Mouse (Mus musculus): ENCODE measurements around the gene Gm47996. TPM values are rescaled to one million over a fixed set of nuclear protein-coding genes. Genes with fewer than 3 reads are reported as not detected.
A peak's percentile ranks its signal among the peaks of the same experiment; 100 is the strongest.
"Not testable (repeated sequence)": the region's sequence is repeated elsewhere in the genome, so short reads cannot be mapped to it uniquely, and the experiment has no call there.

Gene Gm47996
- polyA plus RNA-seq, 1 experiment from 2014 or later, result 0.27 TPM

- DNase-seq (ENCODE audit: low spot score) (no peak), ATAC-seq (replicated peaks; ENCODE audit: low FRiP score) (no peak)
- WGBS, result 71% methylated on average over 2 of the region's 2 CpGs
- Histone ChIP-seq H3K27ac (ENCODE audit: low read depth, low read length) (no peak overlapping the region; the same call in 1 of the 2 replicates), H3K4me3 (ENCODE audit: low read depth, low read length) (no peak overlapping the region), H3K27me3 (replicated peaks; ENCODE audit: control insufficient read depth, insufficient read depth, low read length) (no peaks in the 10 kb centered on the region), H3K4me1 (replicated peaks; ENCODE audit: control insufficient read depth, insufficient read depth, low read length) (peaks cover 12% of the 10 kb centered on the region), H3K9me3 (ENCODE audit: control insufficient read depth, low read length) (no peaks in the 10 kb centered on the region), H3K9ac (ENCODE audit: low read depth, low read length) (no peak overlapping the region), H3K4me2 (no peak overlapping the region), H3K36me3 (ENCODE audit: control insufficient read depth, insufficient read depth, low read length) (no peaks in the 10 kb centered on the region)
These were observed 31.3 kb upstream of the Gm47996 start for GRCm38 (mm10) chr1:151178505-151179083.

GRCm38 (mm10) chr1:151180167-151180566 is 29.8 kb upstream of the Gm47996 start:
- DNase-seq (ENCODE audit: low spot score), result no peak
- 61% methylated on average over 2 of the region's 2 CpGs for WGBS
- Histone ChIP-seq H3K36me3 (ENCODE audit: control insufficient read depth, insufficient read depth, low read length) (no peaks in the 10 kb centered on the region), H3K9me3 (ENCODE audit: control insufficient read depth, low read length) (no peaks in the 10 kb centered on the region), H3K4me3 (ENCODE audit: low read depth, low read length) (no peak overlapping the region), H3K4me1 (replicated peaks; ENCODE audit: control insufficient read depth, insufficient read depth, low read length) (peaks cover 12% of the 10 kb centered on the region), H3K9ac (ENCODE audit: low read depth, low read length) (no peak overlapping the region), H3K4me2 (no peak overlapping the region), H3K27ac (ENCODE audit: low read depth, low read length) (no peak overlapping the region), H3K27me3 (replicated peaks; ENCODE audit: control insufficient read depth, insufficient read depth, low read length) (no peaks in the 10 kb centered on the region)
- ATAC-seq (replicated peaks; ENCODE audit: low FRiP score), result no peak; the same call in 1 of the 2 replicates

DNA sequence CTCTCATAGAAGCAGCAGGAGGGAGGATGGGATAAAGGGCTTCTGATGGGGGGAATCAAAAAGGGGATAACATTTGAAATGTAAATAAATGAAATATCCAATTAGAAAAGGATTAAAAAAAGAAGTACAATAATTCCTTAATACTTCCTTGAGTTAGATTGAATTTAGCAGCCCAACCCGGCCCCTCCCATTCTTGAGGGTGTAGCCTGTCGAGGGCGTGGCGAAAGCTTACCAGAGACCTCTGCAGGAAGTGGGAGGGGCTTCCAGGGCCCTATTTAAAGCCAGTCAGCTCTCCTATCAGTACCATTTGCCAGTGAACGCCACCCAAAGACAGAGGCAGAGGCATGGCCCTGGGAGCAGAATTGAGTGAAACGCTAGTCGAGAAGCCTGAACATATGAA is 27.7 kb upstream of the Gm47996 start, which contains the start of gene Gm47985:
Gene Gm47985, plus strand, starts transcription at position 272 of the 400 bp plus-strand sequence.
- H3K27me3 ChIP-seq (replicated peaks; ENCODE audit: control insufficient read depth, insufficient read depth, low read length); H3K4me2 ChIP-seq; H3K36me3 ChIP-seq (ENCODE audit: control insufficient read depth, insufficient read depth, low read length); H3K9ac ChIP-seq (ENCODE audit: low read depth, low read length); H3K9me3 ChIP-seq (ENCODE audit: control insufficient read depth, low read length); H3K4me3 ChIP-seq (ENCODE audit: low read depth, low read length); H3K27ac ChIP-seq (ENCODE audit: low read depth, low read length); H3K4me1 ChIP-seq (replicated peaks; ENCODE audit: control insufficient read depth, insufficient read depth, low read length); ATAC-seq (replicated peaks; ENCODE audit: low FRiP score); DNase-seq (ENCODE audit: low spot score): not testable (repeated sequence)
- WGBS, result no CpG with 5 or more reads among the region's 7 CpGs

GRCm38 (mm10) chr1:151186186-151186585 is 23.7 kb upstream of the Gm47996 start:
- H3K4me1 ChIP-seq (replicated peaks; ENCODE audit: control insufficient read depth, insufficient read depth, low read length); DNase-seq (ENCODE audit: low spot score); H3K9me3 ChIP-seq (ENCODE audit: control insufficient read depth, low read length); H3K4me3 ChIP-seq (ENCODE audit: low read depth, low read length); ATAC-seq (replicated peaks; ENCODE audit: low FRiP score); H3K4me2 ChIP-seq; H3K36me3 ChIP-seq (ENCODE audit: control insufficient read depth, insufficient read depth, low read length); H3K27me3 ChIP-seq (replicated peaks; ENCODE audit: control insufficient read depth, insufficient read depth, low read length); H3K27ac ChIP-seq (ENCODE audit: low read depth, low read length); H3K9ac ChIP-seq (ENCODE audit: low read depth, low read length): not testable (repeated sequence)
- WGBS, result 79% methylated on average over 3 of the region's 3 CpGs

- H3K27me3 ChIP-seq (replicated peaks; ENCODE audit: control insufficient read depth, insufficient read depth, low read length); ATAC-seq (replicated peaks; ENCODE audit: low FRiP score); H3K36me3 ChIP-seq (ENCODE audit: control insufficient read depth, insufficient read depth, low read length); H3K4me3 ChIP-seq (ENCODE audit: low read depth, low read length); H3K4me2 ChIP-seq; DNase-seq (ENCODE audit: low spot score); H3K27ac ChIP-seq (ENCODE audit: low read depth, low read length); H3K9me3 ChIP-seq (ENCODE audit: control insufficient read depth, low read length); H3K4me1 ChIP-seq (replicated peaks; ENCODE audit: control insufficient read depth, insufficient read depth, low read length); H3K9ac ChIP-seq (ENCODE audit: low read depth, low read length): not testable (repeated sequence)
- WGBS, result 70% methylated on average over 4 of the region's 4 CpGs
These were observed 23.0 kb upstream of the Gm47996 start for GRCm38 (mm10) chr1:151186879-151187424.

- Histone ChIP-seq H3K4me3 (ENCODE audit: low read depth, low read length) (no peak overlapping the region), H3K27me3 (replicated peaks; ENCODE audit: control insufficient read depth, insufficient read depth, low read length) (no peaks in the 10 kb centered on the region), H3K9me3 (ENCODE audit: control insufficient read depth, low read length) (no peaks in the 10 kb centered on the region), H3K9ac (ENCODE audit: low read depth, low read length) (no peak overlapping the region), H3K4me2 (no peak overlapping the region), H3K4me1 (replicated peaks; ENCODE audit: control insufficient read depth, insufficient read depth, low read length) (no peaks in the 10 kb centered on the region; the same call in 1 of the 2 replicates), H3K36me3 (ENCODE audit: control insufficient read depth, insufficient read depth, low read length) (no peaks in the 10 kb centered on the region), H3K27ac (ENCODE audit: low read depth, low read length) (no peak overlapping the region)
- DNase-seq (ENCODE audit: low spot score) (no peak), ATAC-seq (replicated peaks; ENCODE audit: low FRiP score) (0 out of 2 replicates have a peak, but pooled peaks have one; percentile 12)
- 87% methylated on average over 4 of the region's 4 CpGs for WGBS
These were observed 21.5 kb upstream of the Gm47996 start for GRCm38 (mm10) chr1:151188469-151188868.

GRCm38 (mm10) chr1:151192075-151192474 is 17.9 kb upstream of the Gm47996 start, which contains the start of gene Gm8947:
Gm8947 (plus strand) TSS chr1:151192376.
- not testable (repeated sequence) for H3K4me3 ChIP-seq (ENCODE audit: low read depth, low read length); H3K9ac ChIP-seq (ENCODE audit: low read depth, low read length); H3K4me2 ChIP-seq; H3K4me1 ChIP-seq (replicated peaks; ENCODE audit: control insufficient read depth, insufficient read depth, low read length); H3K27ac ChIP-seq (ENCODE audit: low read depth, low read length); H3K27me3 ChIP-seq (replicated peaks; ENCODE audit: control insufficient read depth, insufficient read depth, low read length); DNase-seq (ENCODE audit: low spot score); ATAC-seq (replicated peaks; ENCODE audit: low FRiP score); H3K9me3 ChIP-seq (ENCODE audit: control insufficient read depth, low read length); H3K36me3 ChIP-seq (ENCODE audit: control insufficient read depth, insufficient read depth, low read length)
- no CpG with 5 or more reads among the region's 7 CpGs for WGBS

DNA sequence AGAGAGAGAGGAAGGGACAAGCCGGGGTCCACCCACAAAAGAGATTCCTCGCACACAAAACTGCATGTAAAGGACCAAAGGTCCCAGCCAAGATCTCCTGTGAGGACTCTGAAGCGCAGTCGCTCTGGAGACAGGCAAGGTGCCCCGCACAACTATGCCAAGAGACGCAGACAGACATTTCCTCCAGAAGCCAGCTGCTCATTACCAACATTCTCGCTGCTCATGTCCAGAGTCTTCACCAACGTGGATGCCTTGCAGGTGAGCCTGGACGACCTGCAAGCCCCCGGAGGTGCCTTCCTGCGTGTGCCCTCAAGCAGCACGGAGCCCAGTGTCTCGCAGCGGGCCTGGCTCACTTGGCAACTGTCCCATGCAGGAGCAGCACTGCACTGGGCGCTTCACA is 17.2 kb upstream of the Gm47996 start:
- H3K4me1 ChIP-seq (replicated peaks; ENCODE audit: control insufficient read depth, insufficient read depth, low read length); ATAC-seq (replicated peaks; ENCODE audit: low FRiP score); H3K36me3 ChIP-seq (ENCODE audit: control insufficient read depth, insufficient read depth, low read length); H3K4me3 ChIP-seq (ENCODE audit: low read depth, low read length); H3K9ac ChIP-seq (ENCODE audit: low read depth, low read length); H3K9me3 ChIP-seq (ENCODE audit: control insufficient read depth, low read length); H3K27me3 ChIP-seq (replicated peaks; ENCODE audit: control insufficient read depth, insufficient read depth, low read length); H3K27ac ChIP-seq (ENCODE audit: low read depth, low read length); H3K4me2 ChIP-seq; DNase-seq (ENCODE audit: low spot score): not testable (repeated sequence)
- WGBS, result 88% methylated on average over 13 of the region's 15 CpGs

GRCm38 (mm10) chr1:151195986-151196385 is 13.9 kb upstream of the Gm47996 start:
- H3K36me3 ChIP-seq (ENCODE audit: control insufficient read depth, insufficient read depth, low read length); ATAC-seq (replicated peaks; ENCODE audit: low FRiP score); H3K4me3 ChIP-seq (ENCODE audit: low read depth, low read length); H3K27ac ChIP-seq (ENCODE audit: low read depth, low read length); DNase-seq (ENCODE audit: low spot score); H3K27me3 ChIP-seq (replicated peaks; ENCODE audit: control insufficient read depth, insufficient read depth, low read length); H3K4me1 ChIP-seq (replicated peaks; ENCODE audit: control insufficient read depth, insufficient read depth, low read length); H3K9ac ChIP-seq (ENCODE audit: low read depth, low read length); H3K9me3 ChIP-seq (ENCODE audit: control insufficient read depth, low read length); H3K4me2 ChIP-seq: not testable (repeated sequence)
- WGBS, result 73% methylated on average over 4 of the region's 4 CpGs
